Mouse (Mus musculus) megakaryocyte, embryonic 14.5 days (primary cell): ENCODE measurements around the gene Fkbp5. TPM values are rescaled to one million over a fixed set of nuclear protein-coding genes. Genes with fewer than 3 reads are reported as not detected.

ENCODE experiments used
- H3K27me3 ChIP-seq: replicated peaks from 2 replicates; pipeline ENCODE3; 2012; ENCODE audit warnings: inconsistent platforms
- H3K36me3 ChIP-seq: replicated peaks from 2 replicates; pipeline ENCODE3; 2012; ENCODE audit warnings: low read length, inconsistent platforms, mixed read lengths
- H3K4me1 ChIP-seq: 2 replicates; pipeline ENCODE4 v1.6.1; 2012; ENCODE audit warnings: inconsistent platforms
- H3K4me3 ChIP-seq: replicated peaks from 2 replicates; pipeline ENCODE3; 2012; ENCODE audit warnings: moderate library complexity, mild to moderate bottlenecking, inconsistent platforms
- H3K9me3 ChIP-seq: 2 replicates; pipeline ENCODE4 v1.6.1; 2012; ENCODE audit warnings: inconsistent platforms
- FLI1 ChIP-seq: IDR thresholded peaks from 2 replicates; pipeline ENCODE4 v1.6.1; 2012; ENCODE audit warnings: low read length, inconsistent platforms, mixed read lengths
- GATA1 ChIP-seq: IDR thresholded peaks from 3 replicates; pipeline ENCODE4 v1.6.1; 2012; ENCODE audit warnings: mixed read lengths, low read length, inconsistent platforms, borderline replicate concordance
- polyA plus RNA-seq: library from polyadenylated mRNA; stranded (reverse); fragments of >175 nt; gene quantifications from 2 replicates; pipeline ENCODE4 v1.2.3, GENCODE M21; 2012; ENCODE audit warnings: low replicate concordance; ENCODE audit not compliant: insufficient read depth

The Fkbp5 gene
- polyA plus RNA-seq, 1 experiment = 25.1 TPM

DNA sequence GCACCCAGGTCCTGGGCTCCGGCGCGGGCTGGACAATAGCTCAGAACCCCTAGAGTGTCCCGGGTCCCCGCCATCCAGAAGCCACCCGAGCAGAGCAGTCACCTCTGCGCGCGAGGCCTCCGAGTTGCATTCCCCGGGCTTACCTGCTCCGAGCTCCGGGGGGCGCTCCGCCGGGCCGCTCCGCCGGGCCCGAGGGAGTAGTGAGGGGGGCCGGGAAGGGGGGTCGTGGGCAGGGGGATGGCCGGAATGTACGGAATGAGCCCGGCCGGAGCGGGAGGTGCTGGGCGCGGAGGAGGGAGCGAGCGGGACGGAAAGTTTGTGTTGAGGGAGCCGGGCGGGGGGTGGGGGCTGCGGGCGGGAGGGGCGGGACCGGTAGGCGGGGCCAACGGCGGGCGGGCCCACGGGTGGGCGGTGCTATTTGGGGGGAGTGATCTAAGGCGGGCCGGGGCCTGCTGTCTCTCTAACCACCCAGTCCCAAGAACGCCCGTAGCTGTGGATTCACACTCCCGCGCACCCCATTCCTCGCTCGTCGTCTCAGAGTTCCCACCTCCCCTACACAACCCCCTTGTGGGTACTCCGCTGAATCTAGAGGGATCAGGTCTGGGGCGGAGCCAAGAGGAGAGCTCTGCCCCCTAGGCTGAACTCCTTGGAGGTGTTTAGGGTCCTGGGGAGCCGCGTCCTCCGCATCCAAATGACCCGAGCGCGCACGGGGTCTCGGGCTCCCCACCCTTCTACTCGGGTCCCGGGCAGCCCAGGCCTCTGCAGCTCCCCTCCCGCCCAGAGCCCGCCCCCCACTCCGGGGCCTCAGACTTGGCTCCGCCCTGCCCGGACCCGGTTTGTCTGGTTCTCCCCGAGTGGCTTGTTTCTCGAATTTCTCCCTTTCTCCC lies 166.6 kb downstream of the Fkbp5 start, which contains the start of gene Tead3:
TSS of gene Tead3 (minus strand) at position 352 of the 887 bp plus-strand sequence.
- peaks cover 96% of the 10 kb centered on the region for H3K27me3 ChIP-seq
- peaks cover 30% of the 10 kb centered on the region for H3K4me1 ChIP-seq
- TF ChIP-seq GATA1 = no peak
- TF ChIP-seq FLI1 = no peak

DNA sequence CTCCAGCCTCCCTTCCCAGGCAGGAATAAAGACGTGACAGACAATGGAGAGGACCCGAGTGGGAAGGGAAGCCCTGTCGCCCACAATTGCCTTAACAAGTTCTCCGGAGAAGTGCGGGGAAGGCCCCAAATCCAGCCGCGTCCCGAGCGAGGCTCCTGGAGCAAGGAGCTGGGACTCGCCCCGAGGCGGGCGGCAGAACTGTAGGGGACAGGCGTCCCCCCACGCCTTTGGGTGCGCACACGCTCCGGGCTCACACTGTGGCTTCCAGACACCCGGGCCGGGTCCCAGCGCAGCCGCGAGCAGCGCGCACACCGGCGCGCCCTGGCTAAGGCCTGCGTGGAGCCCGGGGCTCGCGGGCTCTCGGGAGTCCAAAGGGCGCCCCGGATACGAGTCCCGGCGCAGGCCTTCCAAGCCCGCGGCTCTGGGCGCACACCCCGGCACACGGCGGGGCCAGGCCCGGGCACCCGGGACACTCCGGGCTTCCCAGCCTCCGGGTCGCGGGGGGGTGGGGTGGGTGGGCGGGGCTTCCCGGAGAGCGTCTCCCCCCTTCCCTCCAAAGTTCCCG lies 167.3 kb downstream of the Fkbp5 start:
- Histone ChIP-seq H3K36me3 (no peaks in the 10 kb centered on the region), H3K4me3 (peak overlapping the region; percentile 91), H3K4me1 (peaks cover 36% of the 10 kb centered on the region), H3K9me3 (peaks cover 6% of the 10 kb centered on the region; the same call in 1 of the 2 replicates), H3K27me3 (peaks cover 96% of the 10 kb centered on the region)
- TF ChIP-seq FLI1 (no peak), GATA1 (no peak)

More for the DNA sequence above, 166.6 kb downstream of the Fkbp5 start, which contains the start of gene Tead3:
- H3K36me3 ChIP-seq = no peaks in the 10 kb centered on the region
- peak within 1 kb of the TSS; percentile 91 for H3K4me3 ChIP-seq
- H3K9me3 ChIP-seq = peaks cover 6% of the 10 kb centered on the region; the same call in 1 of the 2 replicates

DNA sequence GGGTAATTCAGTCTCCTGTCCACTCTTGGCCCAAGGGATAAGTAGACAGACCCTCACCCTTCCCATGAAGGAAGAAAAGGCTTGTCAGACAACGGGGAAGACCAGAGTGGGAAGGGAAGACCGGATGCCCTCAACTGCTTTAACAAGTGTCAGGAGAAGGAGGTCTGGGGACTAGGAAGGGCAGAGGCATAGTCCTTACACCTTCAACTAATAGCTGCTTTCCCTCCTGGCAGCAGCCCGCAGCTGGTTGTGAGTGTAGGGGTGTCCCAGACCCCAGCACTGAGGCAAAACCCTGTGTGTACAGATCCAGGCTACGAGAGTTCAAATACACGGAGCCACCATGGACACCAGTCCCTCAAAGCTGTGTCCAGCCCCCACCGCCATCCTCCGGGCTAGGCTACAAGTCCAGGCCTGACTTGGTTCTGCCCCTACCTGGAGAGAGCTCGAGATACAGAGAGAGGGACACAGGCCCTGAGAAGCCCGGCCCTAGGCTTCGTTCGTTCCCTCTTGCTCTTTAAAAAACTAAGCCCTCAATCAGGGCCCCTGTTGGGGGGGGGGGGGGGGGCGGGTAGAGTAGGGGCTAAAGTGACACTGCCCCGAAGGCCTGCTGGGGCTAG lies 168.0 kb downstream of the Fkbp5 start:
- Histone ChIP-seq H3K4me3 (no peak overlapping the region), H3K4me1 (peaks cover 37% of the 10 kb centered on the region), H3K36me3 (no peaks in the 10 kb centered on the region), H3K9me3 (peaks cover 6% of the 10 kb centered on the region; the same call in 1 of the 2 replicates), H3K27me3 (peaks cover 97% of the 10 kb centered on the region)
- no peak for TF ChIP-seq GATA1
- TF ChIP-seq FLI1 = no peak

Other genes with a start within 250 kb of the Fkbp5 start
- gene Fance, start 204.0 kb downstream of the Fkbp5 start, polyA plus RNA-seq = 33.1 and 40.3 TPM in 2 replicates
- 4,291 and 7,093 TPM in 2 replicates for gene Rpl10a, start 189.1 kb downstream of the Fkbp5 start, polyA plus RNA-seq
- 0.26 TPM in 1 of 2 replicates, not detected in the other for gene Tead3, start 166.7 kb downstream of the Fkbp5 start, polyA plus RNA-seq
- gene Tulp1, start 152.3 kb downstream of the Fkbp5 start, polyA plus RNA-seq = 2.7 TPM in 1 of 2 replicates, not detected in the other
- gene Armc12, start 13.3 kb upstream of the Fkbp5 start, polyA plus RNA-seq = not detected in 2 replicates
- gene Clpsl2, start 31.9 kb upstream of the Fkbp5 start, polyA plus RNA-seq = not detected in 2 replicates
- not detected in 2 replicates for gene Clps, start 43.2 kb upstream of the Fkbp5 start, polyA plus RNA-seq
- not detected in 2 replicates for gene Lhfpl5, start 58.1 kb upstream of the Fkbp5 start, polyA plus RNA-seq
- 5.0 and 32.1 TPM in 2 replicates for gene Srpk1, start 105.2 kb upstream of the Fkbp5 start, polyA plus RNA-seq
- gene Slc26a8, start 172.7 kb upstream of the Fkbp5 start, polyA plus RNA-seq = 1.2 and 1.4 TPM in 2 replicates
- 23.4 and 34.8 TPM in 2 replicates for gene Mapk14, start 173.8 kb upstream of the Fkbp5 start, polyA plus RNA-seq
- gene AC170998.1, start 208.6 kb upstream of the Fkbp5 start, polyA plus RNA-seq = not detected in 2 replicates